Mouse (Mus musculus): ENCODE data around the gene Syndig1. TPM values are rescaled to one million over a fixed set of nuclear protein-coding genes. Genes with fewer than 3 reads are reported as not detected.

The Syndig1 gene
- total RNA-seq (2021) (1 to 10 TPM in 1 of 2 experiments, under 1 TPM in 1; 0.43 to 1.7 TPM), polyA plus RNA-seq (2012; rRNA removed) (0.36 and 1.6 TPM in 2 replicates)
- long read RNA-seq, partial matches to known transcripts: 0 of 2 reads
- long read RNA-seq, other reads (novel, unspliced or antisense): 0 of 2 reads

GRCm38 (mm10) chr2:149828911-149829310, at the start of gene Syndig1:
TSS of gene Syndig1 (plus strand) at chr2:149829211.
- no peak for DNase-seq

GRCm38 (mm10) chr2:149798613-149799012, 30.4 kb upstream of the Syndig1 start:
- no peak for DNase-seq

GRCm38 (mm10) chr2:149804599-149805140, 24.3 kb upstream of the Syndig1 start:
- no peak for DNase-seq

GRCm38 (mm10) chr2:149805256-149805655, 23.8 kb upstream of the Syndig1 start:
- no peak for DNase-seq

GRCm38 (mm10) chr2:149812899-149813298, 16.1 kb upstream of the Syndig1 start:
- no peak for DNase-seq

GRCm38 (mm10) chr2:149818395-149818794, 10.6 kb upstream of the Syndig1 start:
- no peak for DNase-seq

GRCm38 (mm10) chr2:149819751-149820150, 9.3 kb upstream of the Syndig1 start:
- no peak for DNase-seq

GRCm38 (mm10) chr2:149820201-149820600, 8.8 kb upstream of the Syndig1 start:
- DNase-seq: no peak

GRCm38 (mm10) chr2:149829955-149830535, 1.0 kb downstream of the Syndig1 start:
- DNase-seq: no peak

GRCm38 (mm10) chr2:149830536-149831458, 1.8 kb downstream of the Syndig1 start, which contains the start of gene C530025M09Rik:
TSS of gene C530025M09Rik (minus strand) at chr2:149831213.
- DNase-seq: peak; percentile 39

- DNase-seq: no peak
Observed at GRCm38 (mm10) chr2:149831459-149832245, 2.6 kb downstream of the Syndig1 start.

- DNase-seq: no peak
Observed at GRCm38 (mm10) chr2:149832301-149832700, 3.3 kb downstream of the Syndig1 start.

GRCm38 (mm10) chr2:149835091-149835490, 6.1 kb downstream of the Syndig1 start:
- DNase-seq: no peak

GRCm38 (mm10) chr2:149836471-149837135, 7.6 kb downstream of the Syndig1 start:
- DNase-seq: no peak

GRCm38 (mm10) chr2:149839666-149840065, 10.7 kb downstream of the Syndig1 start:
- DNase-seq: peak; percentile 9

- DNase-seq: no peak
Observed at GRCm38 (mm10) chr2:149844575-149844974, 15.6 kb downstream of the Syndig1 start.

- no peak for DNase-seq
Observed at GRCm38 (mm10) chr2:149848778-149849177, 19.8 kb downstream of the Syndig1 start.

- DNase-seq: no peak
Observed at GRCm38 (mm10) chr2:149861002-149861401, 32.0 kb downstream of the Syndig1 start.

GRCm38 (mm10) chr2:149865914-149866435, 37.0 kb downstream of the Syndig1 start:
- no peak for DNase-seq

GRCm38 (mm10) chr2:149870496-149870895, 41.5 kb downstream of the Syndig1 start:
- DNase-seq: no peak

GRCm38 (mm10) chr2:149872496-149872895, 43.5 kb downstream of the Syndig1 start:
- DNase-seq: no peak
